Mouse (Mus musculus) monocyte, adult 5-6 weeks (primary cell): ENCODE measurements around the gene Chrdl2. TPM values are rescaled to one million over a fixed set of nuclear protein-coding genes. Genes with fewer than 3 reads are reported as not detected.
A peak's percentile ranks its signal among the peaks of the same experiment; 100 is the strongest.
"Not testable (repeated sequence)": the region's sequence is repeated elsewhere in the genome, so short reads cannot be mapped to it uniquely, and the experiment has no call there.

Experiments used
- ATAC-seq: fragments of 153-309, 156-312 bp; replicated peaks from 2 replicates; pipeline ENCODE4 v1.8.0; 2017; ENCODE audit warnings: mild to moderate bottlenecking; ENCODE audit not compliant: low TSS enrichment, insufficient number of reproducible peaks, severe bottlenecking, poor library complexity, low FRiP score
- total RNA-seq: library from RNA; stranded (forward); fragments of 200-1000, 200-491, 200-594 nt; gene quantifications from 3 replicates; pipeline ENCODE4 v1.2.3, GENCODE M21; 2017

Gene Chrdl2
- not detected in 3 replicates for total RNA-seq

GRCm38 (mm10) chr7:100005790-100006189, at the start of gene Chrdl2:
Gene Chrdl2 (plus strand): TSS chr7:100006172.
- no peak for ATAC-seq

- ATAC-seq = no peak
Observed at GRCm38 (mm10) chr7:99957226-99957965, 48.6 kb upstream of the Chrdl2 start.

- not testable (repeated sequence) for ATAC-seq
Observed at GRCm38 (mm10) chr7:99960571-99960970, 45.4 kb upstream of the Chrdl2 start.

GRCm38 (mm10) chr7:99961518-99961917, 44.5 kb upstream of the Chrdl2 start:
- ATAC-seq = no peak

GRCm38 (mm10) chr7:99962536-99963236, 43.3 kb upstream of the Chrdl2 start:
- ATAC-seq = peak; percentile 84

GRCm38 (mm10) chr7:99963237-99963860, 42.6 kb upstream of the Chrdl2 start:
- ATAC-seq = no peak

- no peak for ATAC-seq
Observed at GRCm38 (mm10) chr7:99965020-99965841, 40.7 kb upstream of the Chrdl2 start.

GRCm38 (mm10) chr7:99966011-99966721, 39.8 kb upstream of the Chrdl2 start:
- ATAC-seq = no peak

- ATAC-seq = no peak
Observed at GRCm38 (mm10) chr7:99969151-99969550, 36.8 kb upstream of the Chrdl2 start.

- ATAC-seq = no peak
Observed at GRCm38 (mm10) chr7:99971926-99972325, 34.0 kb upstream of the Chrdl2 start.

GRCm38 (mm10) chr7:99972912-99973311, 33.1 kb upstream of the Chrdl2 start:
- not testable (repeated sequence) for ATAC-seq

- no peak; the same call in 1 of the 2 replicates for ATAC-seq
Observed at GRCm38 (mm10) chr7:99974208-99974970, 31.6 kb upstream of the Chrdl2 start.

- ATAC-seq = no peak
Observed at GRCm38 (mm10) chr7:99975819-99976575, 30.0 kb upstream of the Chrdl2 start.

GRCm38 (mm10) chr7:99978041-99978440, 27.9 kb upstream of the Chrdl2 start:
- no peak for ATAC-seq

- ATAC-seq = no peak
Observed at GRCm38 (mm10) chr7:99979081-99979480, 26.9 kb upstream of the Chrdl2 start.

- no peak for ATAC-seq
Observed at GRCm38 (mm10) chr7:99979546-99980131, 26.3 kb upstream of the Chrdl2 start.
